Mouse (Mus musculus) testis, adult 2 months (tissue): Measurements from ENCODE around the gene Pla2g1b. TPM values are rescaled to one million over a fixed set of nuclear protein-coding genes. Genes with fewer than 3 reads are reported as not detected.
"Not testable (repeated sequence)": the region's sequence is repeated elsewhere in the genome, so short reads cannot be mapped to it uniquely, and the experiment has no call there.

ENCODE experiments used
- H3K27ac ChIP-seq: fragments of 200-500 bp; 2 replicates; pipeline ENCODE4 v1.5.1; 2012; ENCODE audit warnings: low read depth, low read length; ENCODE audit not compliant: control insufficient read depth, insufficient read depth
- H3K27me3 ChIP-seq: fragments of 200-500 bp; 2 replicates; pipeline ENCODE4 v1.6.1; 2012; ENCODE audit warnings: mild to moderate bottlenecking, low read length, moderate library complexity; ENCODE audit not compliant: control insufficient read depth, insufficient read depth
- H3K36me3 ChIP-seq: fragments of 200-500 bp; 2 replicates; pipeline ENCODE4 v1.6.1; 2012; ENCODE audit warnings: mild to moderate bottlenecking, low read length; ENCODE audit not compliant: control insufficient read depth, insufficient read depth
- H3K4me1 ChIP-seq: fragments of 200-500 bp; 2 replicates; pipeline ENCODE4 v1.6.1; 2012; ENCODE audit warnings: low read length; ENCODE audit not compliant: control insufficient read depth, insufficient read depth
- H3K4me3 ChIP-seq: fragments of 200-500 bp; 2 replicates; pipeline ENCODE4 v1.5.1; 2012; ENCODE audit warnings: low read depth, mild to moderate bottlenecking, low read length, moderate library complexity, mixed read lengths; ENCODE audit not compliant: control insufficient read depth
- CTCF ChIP-seq: fragments of 200-500 bp; IDR thresholded peaks from 2 replicates; pipeline ENCODE4 v1.5.1; 2012; ENCODE audit warnings: low read depth, mild to moderate bottlenecking, inconsistent platforms, low read length, moderate library complexity; ENCODE audit not compliant: control insufficient read depth, insufficient read depth, insufficient replicate concordance
- POLR2A ChIP-seq: fragments of 200-500 bp; IDR thresholded peaks from 2 replicates; pipeline ENCODE4 v1.6.1; 2012; ENCODE audit warnings: low read depth, mild to moderate bottlenecking, inconsistent platforms, low read length, moderate library complexity; ENCODE audit not compliant: control insufficient read depth
- polyA plus RNA-seq: library from polyadenylated mRNA; depleted of rRNA; stranded (reverse); fragments of >200 nt; gene quantifications from 2 replicates; pipeline ENCODE4 v1.2.3, GENCODE M21; 2012

Pla2g1b gene
- polyA plus RNA-seq, 1 experiment, result 0.64 TPM

- H3K27me3 ChIP-seq, result no peaks in the 10 kb centered on the region
- TF ChIP-seq POLR2A, result no peak
- no peak for TF ChIP-seq CTCF
- no peak overlapping the region for H3K27ac ChIP-seq
- no peak overlapping the region for H3K4me3 ChIP-seq
- H3K36me3 ChIP-seq, result no peaks in the 10 kb centered on the region
- H3K4me1 ChIP-seq, result peaks cover 9% of the 10 kb centered on the region
Measured at GRCm38 (mm10) chr5:115503035-115503434, 37.0 kb downstream of the Pla2g1b start.

DNA sequence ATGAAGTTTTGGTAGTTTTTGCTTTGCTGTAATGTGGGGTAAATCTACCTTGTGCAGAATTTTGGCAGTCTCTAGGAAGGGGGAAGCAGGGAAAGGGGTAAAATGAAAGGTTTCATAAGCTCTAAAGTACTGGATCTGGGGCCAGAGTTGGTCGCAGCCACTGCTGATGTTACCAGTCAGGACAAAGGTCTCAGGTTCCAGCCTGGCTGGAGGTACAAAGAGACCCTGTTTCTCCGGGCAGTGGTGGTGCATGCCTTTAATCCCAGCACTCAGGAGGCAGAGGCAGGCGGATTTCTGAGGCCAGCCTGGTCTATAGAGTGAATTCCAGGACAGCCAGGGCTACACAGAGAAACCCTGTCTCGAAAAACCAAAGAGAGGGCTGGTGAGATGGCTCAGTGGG, 39.6 kb downstream of the Pla2g1b start:
- peaks cover 13% of the 10 kb centered on the region for H3K4me1 ChIP-seq
- H3K27me3 ChIP-seq, H3K27ac ChIP-seq, H3K4me3 ChIP-seq, H3K36me3 ChIP-seq: not testable (repeated sequence)

DNA sequence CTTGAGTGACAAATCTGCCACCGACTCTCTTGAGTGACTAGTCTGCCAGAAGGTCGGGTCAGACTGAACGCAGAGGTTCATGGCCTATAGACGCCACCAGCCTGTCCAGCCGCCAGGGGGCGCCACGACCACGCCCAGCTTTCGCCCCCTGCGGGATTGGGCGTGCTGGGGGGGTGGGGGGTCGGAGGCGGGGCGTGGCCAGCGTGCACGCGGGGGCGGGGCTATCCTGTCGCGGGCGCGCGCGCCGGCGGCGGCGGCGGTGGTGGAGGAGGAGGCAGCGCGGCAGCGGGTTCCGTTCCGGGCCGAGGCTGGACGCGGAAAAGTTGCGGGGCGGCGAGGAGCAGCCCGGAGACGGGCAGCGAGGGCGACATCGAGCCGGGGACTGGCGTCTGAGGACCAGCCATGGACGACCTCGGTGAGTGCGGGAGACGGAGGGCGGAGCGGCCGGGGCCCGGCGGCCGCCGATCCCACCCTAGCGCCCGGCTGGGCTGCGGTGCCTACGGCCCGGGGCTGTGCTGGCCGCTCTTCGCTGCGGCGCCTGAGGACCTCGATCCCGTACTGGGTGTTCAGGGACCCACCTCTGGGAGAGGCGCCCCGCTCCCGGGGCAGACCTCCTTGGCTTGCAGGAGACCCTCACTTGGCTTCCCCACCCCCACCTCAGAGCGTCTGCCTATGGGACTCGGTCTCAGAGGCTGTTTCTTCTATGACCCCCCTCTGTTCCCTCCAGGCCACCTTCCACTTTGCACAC, 40.6 kb downstream of the Pla2g1b start, which contains the start of gene Pxn:
TSS of gene Pxn (plus strand) at position 223 of the 748 bp plus-strand sequence.
- H3K36me3 ChIP-seq, result no peaks in the 10 kb centered on the region
- peak within 1 kb of the TSS; percentile 29 for H3K27ac ChIP-seq
- no peaks in the 10 kb centered on the region for H3K27me3 ChIP-seq
- peaks cover 13% of the 10 kb centered on the region for H3K4me1 ChIP-seq
- H3K4me3 ChIP-seq, result peak within 1 kb of the TSS; percentile 89
- TF ChIP-seq POLR2A (peak; percentile 79), CTCF (peak; percentile 96)

GRCm38 (mm10) chr5:115507267-115507980, 41.4 kb downstream of the Pla2g1b start:
- Histone ChIP-seq H3K27me3 (no peaks in the 10 kb centered on the region), H3K36me3 (no peaks in the 10 kb centered on the region), H3K4me3 (peak overlapping the region; percentile 89), H3K27ac (no peak overlapping the region), H3K4me1 (peaks cover 13% of the 10 kb centered on the region)
- TF ChIP-seq CTCF (no peak), POLR2A (no peak)

DNA sequence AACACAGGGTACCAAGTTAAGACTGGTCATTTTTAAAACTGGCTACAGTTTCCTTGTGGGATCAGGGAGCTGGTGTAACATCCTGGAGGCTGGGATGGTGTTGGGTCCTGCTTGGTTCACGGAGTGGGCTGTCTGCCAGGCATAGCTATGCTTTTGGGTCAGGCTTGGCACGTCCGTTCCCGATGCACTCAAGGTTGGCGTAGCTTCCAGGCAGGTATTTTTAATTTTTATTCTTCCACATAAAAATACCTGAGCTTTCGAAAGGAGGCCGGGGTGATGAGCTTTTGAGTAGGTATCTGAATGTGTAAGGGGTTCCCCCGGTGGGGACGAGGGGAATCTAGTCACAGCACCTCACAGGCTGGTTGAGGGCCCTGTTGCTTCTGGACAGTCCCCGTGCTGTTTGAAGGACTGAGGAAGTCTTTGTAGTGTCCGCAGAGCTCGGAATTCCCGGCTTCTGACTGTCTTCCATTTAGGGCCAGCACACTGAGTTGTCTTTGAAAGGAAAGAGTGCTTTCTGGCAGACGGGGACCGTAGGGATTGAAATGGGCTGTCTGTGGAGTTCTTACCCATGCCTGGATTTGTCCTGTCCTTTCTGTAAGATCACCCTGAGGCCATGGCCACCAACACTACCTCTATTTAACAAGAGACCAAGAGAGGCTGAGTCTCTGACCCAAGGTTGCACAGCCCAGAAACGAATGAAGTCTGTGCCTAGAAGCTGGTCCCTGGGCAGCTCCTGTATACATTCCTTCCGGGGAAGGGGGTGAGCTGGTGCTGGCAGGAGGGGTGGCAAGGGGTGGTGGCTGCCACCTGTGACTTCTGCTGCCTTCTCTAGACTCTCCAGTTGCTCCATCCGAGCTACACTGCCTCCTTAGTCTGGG, 42.2 kb downstream of the Pla2g1b start:
- Histone ChIP-seq H3K27me3 (no peaks in the 10 kb centered on the region), H3K4me1 (peaks cover 13% of the 10 kb centered on the region), H3K4me3 (peak overlapping the region; percentile 89), H3K27ac (no peak overlapping the region), H3K36me3 (no peaks in the 10 kb centered on the region)
- TF ChIP-seq POLR2A (no peak), CTCF (no peak)

GRCm38 (mm10) chr5:115508859-115509147, 42.7 kb downstream of the Pla2g1b start:
- no peaks in the 10 kb centered on the region for H3K27me3 ChIP-seq
- no peak overlapping the region for H3K4me3 ChIP-seq
- no peaks in the 10 kb centered on the region for H3K36me3 ChIP-seq
- H3K27ac ChIP-seq, result no peak overlapping the region
- no peak for TF ChIP-seq POLR2A
- no peak for TF ChIP-seq CTCF
- peaks cover 13% of the 10 kb centered on the region for H3K4me1 ChIP-seq

DNA sequence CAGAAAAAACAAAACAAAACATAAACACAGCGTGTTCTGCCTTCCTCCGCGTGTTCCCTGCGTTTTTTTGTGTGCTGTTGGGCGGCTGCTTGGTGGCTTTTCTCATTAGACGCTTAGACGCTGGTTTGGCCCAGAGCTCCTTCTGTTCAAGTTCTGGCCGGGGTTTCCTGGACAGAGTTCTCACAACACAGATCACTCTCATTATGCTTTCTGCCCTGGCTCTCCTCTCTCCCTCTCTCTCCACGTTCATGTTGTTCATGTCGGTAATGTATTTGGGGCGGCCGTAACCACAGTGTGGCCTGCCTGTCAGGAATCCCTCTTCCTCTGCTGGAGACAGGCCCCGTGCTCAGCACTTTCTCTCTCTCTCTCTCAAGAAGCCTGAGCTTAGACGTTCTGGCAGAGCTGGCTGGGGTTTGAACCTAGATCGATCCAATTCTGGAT, 43.3 kb downstream of the Pla2g1b start:
- H3K36me3 ChIP-seq, result no peaks in the 10 kb centered on the region
- TF ChIP-seq CTCF (no peak), POLR2A (no peak)
- peaks cover 16% of the 10 kb centered on the region for H3K4me1 ChIP-seq
- H3K4me3 ChIP-seq, result no peak overlapping the region
- H3K27ac ChIP-seq, result no peak overlapping the region
- no peaks in the 10 kb centered on the region for H3K27me3 ChIP-seq
